Mouse (Mus musculus): Measurements from ENCODE around the gene Ewsr1. TPM values are rescaled to one million over a fixed set of nuclear protein-coding genes. Genes with fewer than 3 reads are reported as not detected.

The Ewsr1 gene
- polyA plus RNA-seq, 1 experiment, result 140 TPM

DNA sequence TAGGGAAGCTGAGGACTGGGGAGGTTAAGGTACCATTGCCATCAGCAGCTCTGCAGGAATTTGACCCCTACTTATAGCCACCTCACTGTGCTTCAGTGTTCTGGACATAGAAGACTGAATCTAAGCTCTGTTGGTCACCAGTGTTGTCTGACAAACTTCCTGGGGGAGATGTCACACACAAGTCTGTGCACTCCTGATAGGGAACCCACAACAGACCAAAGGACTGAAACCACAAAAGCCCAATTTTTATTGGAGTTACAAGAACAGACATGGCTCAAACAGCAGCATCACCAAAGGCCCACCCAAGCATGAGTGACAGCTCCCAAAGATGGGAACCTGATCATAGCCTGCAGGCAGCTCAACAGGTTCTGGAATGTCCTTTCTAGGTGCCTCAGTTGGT is 32.0 kb downstream of the Ewsr1 start:
- Histone ChIP-seq H3K4me1 (ENCODE audit: control insufficient read depth, insufficient read depth, insufficient read length, low read length) (peaks cover 22% of the 10 kb centered on the region), H3K27ac (replicated peaks; ENCODE audit: low read depth, low read length) (no peak overlapping the region), H3K4me3 (ENCODE audit: insufficient read depth, low read depth, low read length) (no peak overlapping the region)

DNA sequence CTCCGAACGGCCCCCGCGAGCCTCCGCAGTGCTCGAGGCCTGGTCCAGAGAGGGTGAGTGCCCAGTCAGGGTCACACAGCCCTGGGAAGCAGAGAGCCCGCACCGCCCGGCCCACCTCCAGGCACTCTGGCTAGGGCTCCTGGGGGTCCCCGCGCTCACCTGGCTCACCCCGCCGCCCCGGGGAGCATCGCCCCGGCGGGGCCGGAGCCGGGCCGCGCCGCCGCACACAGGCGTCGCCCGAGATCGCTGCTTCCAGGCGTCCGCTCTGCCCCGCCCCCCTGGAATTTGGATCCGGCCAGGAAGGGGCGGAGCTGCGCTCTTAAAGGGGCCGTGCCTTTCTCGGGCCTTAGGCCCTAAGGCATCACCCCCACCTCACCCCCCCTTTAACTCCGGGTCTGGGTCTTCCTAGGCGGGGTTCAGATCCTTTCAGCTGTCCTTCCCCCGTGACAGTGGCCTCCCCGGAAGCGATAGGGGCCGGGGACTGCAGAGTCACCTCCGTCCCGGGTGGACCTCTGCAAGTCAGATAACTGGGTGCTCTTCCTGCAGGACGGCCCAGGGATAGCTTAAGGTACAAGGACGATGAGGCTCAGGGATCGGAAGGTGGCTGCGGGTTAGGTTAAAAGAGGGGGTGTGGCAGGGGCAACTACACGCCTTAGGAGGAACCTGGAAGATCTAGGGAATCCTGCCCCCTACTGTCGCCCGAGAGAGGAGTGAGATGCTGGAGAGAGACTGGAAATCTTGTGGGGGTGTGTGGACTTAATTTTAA is 33.8 kb downstream of the Ewsr1 start, which contains the start of gene Gas2l1:
Gene Gas2l1 (minus strand): TSS at position 272 of the 766 bp plus-strand sequence.
- H3K4me1 ChIP-seq (ENCODE audit: control insufficient read depth, insufficient read depth, insufficient read length, low read length), result peaks cover 23% of the 10 kb centered on the region
- peak within 1 kb of the TSS; percentile 26 for H3K27ac ChIP-seq (replicated peaks; ENCODE audit: low read depth, low read length)
- peak within 1 kb of the TSS; percentile 81 for H3K4me3 ChIP-seq (ENCODE audit: insufficient read depth, low read depth, low read length)

DNA sequence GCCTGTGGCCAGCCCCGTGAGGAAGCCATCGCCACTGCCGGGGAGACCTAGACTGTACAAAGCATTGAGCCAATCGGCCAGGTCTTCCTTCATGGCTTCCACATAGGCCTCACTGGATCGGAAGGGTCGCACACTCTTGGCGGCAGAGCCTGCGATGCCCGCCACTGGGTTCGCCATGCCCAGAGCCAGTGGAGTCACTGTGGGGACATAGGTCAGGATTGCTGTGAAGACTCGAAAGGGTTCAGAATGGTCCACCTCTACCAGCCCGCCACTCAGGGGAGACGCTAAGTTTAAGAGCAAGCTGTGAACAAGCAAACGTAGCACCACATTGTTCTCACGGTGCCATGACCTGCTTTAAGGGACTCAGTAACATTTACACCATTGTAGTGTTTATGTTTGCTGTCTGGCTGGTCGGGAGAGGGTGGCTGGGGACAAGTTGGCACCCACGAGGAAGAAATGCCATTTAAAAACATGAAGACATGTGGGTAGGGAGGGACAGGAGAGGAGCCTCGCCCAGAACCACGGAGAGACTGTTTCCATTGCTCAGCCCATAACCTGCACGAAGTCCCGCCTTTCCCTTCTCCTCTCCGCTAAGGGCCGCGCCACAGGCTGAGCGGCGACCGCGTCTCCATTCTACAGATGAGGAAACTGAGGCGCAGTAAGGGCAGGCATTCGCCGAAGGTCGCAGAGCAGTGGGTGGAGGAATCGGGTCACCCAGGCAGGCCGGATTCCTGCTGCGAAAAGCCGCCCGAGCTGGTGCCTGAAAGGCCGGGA is 34.6 kb downstream of the Ewsr1 start:
- peaks cover 23% of the 10 kb centered on the region for H3K4me1 ChIP-seq (ENCODE audit: control insufficient read depth, insufficient read depth, insufficient read length, low read length)
- peak overlapping the region; percentile 26; the same call in 1 of the 2 replicates for H3K27ac ChIP-seq (replicated peaks; ENCODE audit: low read depth, low read length)
- H3K4me3 ChIP-seq (ENCODE audit: insufficient read depth, low read depth, low read length), result peak overlapping the region; percentile 81

GRCm38 (mm10) chr11:5063561-5064281 is 35.3 kb downstream of the Ewsr1 start:
- Histone ChIP-seq H3K4me3 (ENCODE audit: insufficient read depth, low read depth, low read length) (peak overlapping the region; percentile 81), H3K27ac (replicated peaks; ENCODE audit: low read depth, low read length) (no peak overlapping the region), H3K4me1 (ENCODE audit: control insufficient read depth, insufficient read depth, insufficient read length, low read length) (peaks cover 26% of the 10 kb centered on the region)

GRCm38 (mm10) chr11:5062860-5063505 is 36.1 kb downstream of the Ewsr1 start:
- peak overlapping the region; percentile 41 for H3K4me3 ChIP-seq (ENCODE audit: insufficient read depth, low read depth, low read length)
- no peak overlapping the region for H3K27ac ChIP-seq (replicated peaks; ENCODE audit: low read depth, low read length)
- H3K4me1 ChIP-seq (ENCODE audit: control insufficient read depth, insufficient read depth, insufficient read length, low read length), result peaks cover 28% of the 10 kb centered on the region

DNA sequence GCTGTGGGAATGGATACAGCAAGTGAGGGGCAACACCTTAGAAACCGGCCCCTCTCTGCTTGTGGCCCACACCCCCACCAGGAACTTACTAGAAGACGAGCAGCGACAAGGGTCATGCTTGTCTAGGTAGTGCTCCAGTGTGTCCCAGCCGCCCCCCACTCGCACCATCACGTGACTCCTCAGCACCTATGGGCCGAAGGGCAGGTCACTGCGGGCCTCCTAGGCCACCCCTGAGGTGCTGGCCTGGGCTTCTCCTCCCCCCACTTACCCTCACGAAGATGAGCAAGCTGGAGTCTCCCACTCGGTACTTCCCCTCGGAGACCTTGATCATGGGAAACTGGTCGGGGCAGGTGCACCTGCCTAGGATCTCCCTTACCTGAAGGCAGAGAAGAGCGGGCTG is 36.7 kb downstream of the Ewsr1 start:
- H3K27ac ChIP-seq (replicated peaks; ENCODE audit: low read depth, low read length), result no peak overlapping the region
- peaks cover 28% of the 10 kb centered on the region for H3K4me1 ChIP-seq (ENCODE audit: control insufficient read depth, insufficient read depth, insufficient read length, low read length)

DNA sequence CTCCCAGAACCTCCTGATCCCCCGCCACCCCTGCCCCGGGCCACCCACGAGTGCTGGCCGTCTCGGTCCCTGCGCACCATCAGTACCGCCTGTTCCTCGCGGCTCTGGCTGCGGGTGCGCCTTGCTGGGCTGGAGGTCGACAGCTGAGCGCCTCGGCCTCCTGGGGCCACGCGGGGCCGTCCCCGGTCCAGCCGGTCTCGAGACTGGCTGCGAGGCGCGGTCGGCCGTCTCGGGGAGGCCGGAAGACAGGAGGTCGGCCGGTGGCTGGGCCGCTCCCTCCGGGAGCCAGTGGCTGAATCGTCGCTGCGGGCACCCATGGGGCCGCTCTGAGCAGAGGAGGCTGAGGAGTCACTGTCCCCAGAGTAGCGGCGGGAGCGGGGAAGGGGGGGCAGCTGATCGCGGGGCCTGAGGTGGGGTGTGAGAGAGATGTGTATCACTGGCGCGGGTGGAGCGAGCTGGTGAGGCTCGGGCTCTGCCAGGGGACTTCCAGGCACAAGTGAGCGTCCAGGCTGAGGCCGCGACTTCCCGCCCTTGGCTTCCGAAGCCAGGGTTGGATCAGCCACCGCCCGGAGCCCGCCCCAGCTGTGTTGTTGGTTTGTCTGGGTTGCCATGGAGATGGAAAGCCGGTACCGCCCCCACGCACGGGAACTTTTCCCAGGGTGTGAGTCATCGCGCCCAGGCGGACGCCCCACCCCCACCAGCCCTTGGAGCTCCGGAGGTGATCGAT is 37.5 kb downstream of the Ewsr1 start:
- Histone ChIP-seq H3K27ac (replicated peaks; ENCODE audit: low read depth, low read length) (no peak overlapping the region), H3K4me1 (ENCODE audit: control insufficient read depth, insufficient read depth, insufficient read length, low read length) (peaks cover 28% of the 10 kb centered on the region), H3K4me3 (ENCODE audit: insufficient read depth, low read depth, low read length) (peak overlapping the region; percentile 41)

More for the DNA sequence above, 36.7 kb downstream of the Ewsr1 start:
- peak overlapping the region; percentile 41 for H3K4me3 ChIP-seq (ENCODE audit: insufficient read depth, low read depth, low read length)

DNA sequence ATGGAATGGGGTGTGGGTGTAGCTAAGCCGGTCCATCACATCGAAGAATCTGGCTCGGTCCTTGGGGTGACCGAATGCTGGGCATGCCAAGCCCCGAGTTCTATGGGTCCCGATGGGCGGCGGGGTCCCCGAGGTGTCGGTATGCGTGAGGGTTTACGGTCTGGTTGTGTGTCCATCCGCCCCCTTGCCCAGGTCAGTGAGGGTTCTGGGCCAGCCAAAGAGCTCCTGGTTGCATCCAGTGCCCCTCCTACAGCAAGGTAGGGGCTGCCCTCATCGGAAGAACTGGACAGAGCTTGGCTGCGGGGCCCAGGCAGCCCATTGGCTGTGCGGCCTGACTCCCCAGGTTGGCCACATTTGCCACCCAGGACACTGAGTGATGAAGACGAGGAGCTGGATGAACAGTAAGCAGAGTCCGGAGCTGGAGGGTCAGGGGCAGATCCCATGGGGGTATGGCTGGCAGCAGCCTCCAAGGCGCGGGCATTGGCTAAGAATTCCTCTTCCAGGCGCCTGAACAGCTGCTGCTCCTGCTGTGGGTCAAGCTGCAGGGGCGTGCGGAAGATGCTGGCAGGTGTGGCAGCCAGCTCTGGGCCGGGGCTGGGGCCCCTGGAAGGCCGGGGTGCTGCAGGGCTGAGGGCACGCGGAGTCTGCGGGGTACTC is 38.2 kb downstream of the Ewsr1 start:
- peaks cover 28% of the 10 kb centered on the region for H3K4me1 ChIP-seq (ENCODE audit: control insufficient read depth, insufficient read depth, insufficient read length, low read length)
- H3K4me3 ChIP-seq (ENCODE audit: insufficient read depth, low read depth, low read length), result no peak overlapping the region
- no peak overlapping the region for H3K27ac ChIP-seq (replicated peaks; ENCODE audit: low read depth, low read length)

- no peak overlapping the region for H3K27ac ChIP-seq (replicated peaks; ENCODE audit: low read depth, low read length)
- H3K4me3 ChIP-seq (ENCODE audit: insufficient read depth, low read depth, low read length), result no peak overlapping the region
- H3K4me1 ChIP-seq (ENCODE audit: control insufficient read depth, insufficient read depth, insufficient read length, low read length), result peaks cover 28% of the 10 kb centered on the region
Measured at GRCm38 (mm10) chr11:5059704-5060156, 39.3 kb downstream of the Ewsr1 start.

DNA sequence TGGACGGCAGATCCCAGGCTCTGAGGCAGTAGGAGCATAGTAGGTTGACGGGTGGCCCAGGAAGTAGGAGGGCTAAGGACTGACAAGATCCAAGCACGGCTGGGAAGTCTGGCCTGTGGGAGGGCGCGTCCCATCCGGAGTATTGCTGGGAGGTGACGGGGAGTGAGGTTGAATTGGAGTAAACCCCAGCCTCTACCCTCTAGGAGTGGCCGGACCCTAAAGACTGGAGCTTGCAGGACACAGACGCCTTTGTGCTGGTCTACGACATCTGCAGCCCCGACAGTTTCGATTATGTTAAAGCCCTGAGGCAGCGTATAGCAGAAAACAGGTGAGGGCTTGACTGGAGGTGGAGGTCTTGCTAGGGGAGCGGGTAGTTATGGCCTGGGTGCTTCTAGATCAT is 39.8 kb downstream of the Ewsr1 start:
- Histone ChIP-seq H3K4me1 (ENCODE audit: control insufficient read depth, insufficient read depth, insufficient read length, low read length) (peaks cover 25% of the 10 kb centered on the region), H3K4me3 (ENCODE audit: insufficient read depth, low read depth, low read length) (no peak overlapping the region)

GRCm38 (mm10) chr11:5058783-5059182 is 40.3 kb downstream of the Ewsr1 start:
- no peak overlapping the region for H3K4me3 ChIP-seq (ENCODE audit: insufficient read depth, low read depth, low read length)
- peaks cover 21% of the 10 kb centered on the region for H3K4me1 ChIP-seq (ENCODE audit: control insufficient read depth, insufficient read depth, insufficient read length, low read length)
- H3K27ac ChIP-seq (replicated peaks; ENCODE audit: low read depth, low read length), result no peak overlapping the region

More for the DNA sequence above, 39.8 kb downstream of the Ewsr1 start:
- no peak overlapping the region for H3K27ac ChIP-seq (replicated peaks; ENCODE audit: low read depth, low read length)

- Histone ChIP-seq H3K4me3 (ENCODE audit: insufficient read depth, low read depth, low read length) (peak within 1 kb of the TSS; percentile 57), H3K4me1 (ENCODE audit: control insufficient read depth, insufficient read depth, insufficient read length, low read length) (peaks cover 15% of the 10 kb centered on the region), H3K27ac (replicated peaks; ENCODE audit: low read depth, low read length) (no peak within 1 kb of the TSS)
Measured at GRCm38 (mm10) chr11:5057856-5058641, 41.0 kb downstream of the Ewsr1 start, which contains the start of gene Rasl10a. Rasl10a (plus strand) TSS chr11:5058128.

- Histone ChIP-seq H3K4me3 (ENCODE audit: insufficient read depth, low read depth, low read length) (peak overlapping the region; percentile 57), H3K27ac (replicated peaks; ENCODE audit: low read depth, low read length) (no peak overlapping the region)
Measured at GRCm38 (mm10) chr11:5057541-5057855, 41.6 kb downstream of the Ewsr1 start.

More at GRCm38 (mm10) chr11:5057541-5057855, 41.6 kb downstream of the Ewsr1 start:
- peaks cover 10% of the 10 kb centered on the region for H3K4me1 ChIP-seq (ENCODE audit: control insufficient read depth, insufficient read depth, insufficient read length, low read length)

Measured in brown adipose tissue, adult 24 weeks (tissue).